Mouse (Mus musculus) thymus, adult 2 months (tissue): ENCODE results near the gene Pld5.

Source experiments
- CTCF ChIP-seq: fragments of 200-500 bp; IDR thresholded peaks from 2 replicates; pipeline ENCODE4 v1.5.1; 2012; ENCODE audit warnings: mild to moderate bottlenecking, control low read depth, low read length, moderate library complexity, borderline replicate concordance; ENCODE audit not compliant: control insufficient read depth, poor library complexity, insufficient read depth; ENCODE audit errors: extremely low read depth
- POLR2A ChIP-seq: fragments of 200-500 bp; IDR thresholded peaks from 2 replicates; pipeline ENCODE4 v1.6.1; 2012; ENCODE audit warnings: mild to moderate bottlenecking, low read length, control low read depth, moderate library complexity; ENCODE audit not compliant: control insufficient read depth, poor library complexity, insufficient read depth; ENCODE audit errors: extremely low read depth

- TF ChIP-seq CTCF (no peak), POLR2A (no peak)
Measured at GRCm38 (mm10) chr1:176011072-176011471, 264.0 kb downstream of the Pld5 start.
